Mouse (Mus musculus) gastrocnemius, postnatal 14 days (tissue): ENCODE measurements around the gene Calcoco1. TPM values are rescaled to one million over a fixed set of nuclear protein-coding genes. Genes with fewer than 3 reads are reported as not detected.

ENCODE experiments used
- DNase-seq: peaks from one replicate; pipeline ENCODE4 v3.0.0; 2021; ENCODE audit warnings: mixed read lengths
- intact Hi-C: fragments of 180-260 bp; cut with DNase I; formaldehyde crosslinking; loops from one replicate; pipeline ENCODE4 v1.15.1; 2025; ENCODE audit warnings: low total_unique reads
- total RNA-seq, 2 experiments: library from RNA; stranded (reverse); gene quantifications; 2 replicates each; pipeline ENCODE4 v1.2.3; 2021

Gene Calcoco1
- total RNA-seq, 2 experiments from 2014 or later: 44.1 to 56.5 TPM

GRCm38 (mm10) chr15:102742589-102742988, 20.6 kb upstream of the Calcoco1 start:
- intact Hi-C loops: no loop called here

GRCm38 (mm10) chr15:102739520-102740297, 17.7 kb upstream of the Calcoco1 start:
- peak; percentile 64 for DNase-seq
- intact Hi-C loops: loop anchor here (2.0 kb wide), 1 partner anchor 41 kb away; no protein-coding TSS in a partner anchor

More at GRCm38 (mm10) chr15:102742589-102742988, 20.6 kb upstream of the Calcoco1 start:
- DNase-seq: peak; percentile 91

GRCm38 (mm10) chr15:102738434-102738833, 16.5 kb upstream of the Calcoco1 start:
- intact Hi-C loops: loop anchor here (2.0 kb wide), 1 partner anchor 40 kb away; no protein-coding TSS in a partner anchor
- DNase-seq: no peak

- DNase-seq: no peak
Observed at GRCm38 (mm10) chr15:102737092-102737491, 15.1 kb upstream of the Calcoco1 start.

GRCm38 (mm10) chr15:102736127-102736944, 14.4 kb upstream of the Calcoco1 start:
- no peak for DNase-seq
- intact Hi-C loops: no loop called here

More at GRCm38 (mm10) chr15:102737092-102737491, 15.1 kb upstream of the Calcoco1 start:
- intact Hi-C loops: no loop called here

- intact Hi-C loops: no loop called here
Observed at GRCm38 (mm10) chr15:102735031-102735430, 13.1 kb upstream of the Calcoco1 start.

GRCm38 (mm10) chr15:102733759-102734531, 12.0 kb upstream of the Calcoco1 start:
- no peak for DNase-seq
- intact Hi-C loops: no loop called here

More at GRCm38 (mm10) chr15:102735031-102735430, 13.1 kb upstream of the Calcoco1 start:
- no peak for DNase-seq

- peak; percentile 65 for DNase-seq
- intact Hi-C loops: no loop called here
Observed at GRCm38 (mm10) chr15:102733233-102733632, 11.3 kb upstream of the Calcoco1 start.

GRCm38 (mm10) chr15:102732406-102732805, 10.4 kb upstream of the Calcoco1 start:
- DNase-seq: no peak
- intact Hi-C loops: no loop called here

- DNase-seq: no peak
- intact Hi-C loops: no loop called here
Observed at GRCm38 (mm10) chr15:102727951-102728350, 6.0 kb upstream of the Calcoco1 start.

GRCm38 (mm10) chr15:102723358-102724135, 1.6 kb upstream of the Calcoco1 start:
- intact Hi-C loops: no loop called here
- DNase-seq: no peak

- intact Hi-C loops: no loop called here
- DNase-seq: no peak
Observed at GRCm38 (mm10) chr15:102722500-102722931, 538 bp upstream of the Calcoco1 start.

GRCm38 (mm10) chr15:102721016-102721898, 721 bp downstream of the Calcoco1 start:
- intact Hi-C loops: no loop called here
- no peak for DNase-seq

GRCm38 (mm10) chr15:102716132-102716531, 5.8 kb downstream of the Calcoco1 start:
- intact Hi-C loops: no loop called here

GRCm38 (mm10) chr15:102707736-102708269, 14.2 kb downstream of the Calcoco1 start:
- intact Hi-C loops: no loop called here

More at GRCm38 (mm10) chr15:102716132-102716531, 5.8 kb downstream of the Calcoco1 start:
- peak; percentile 66 for DNase-seq

GRCm38 (mm10) chr15:102705923-102706503, 16.0 kb downstream of the Calcoco1 start:
- no peak for DNase-seq
- intact Hi-C loops: no loop called here

More at GRCm38 (mm10) chr15:102707736-102708269, 14.2 kb downstream of the Calcoco1 start:
- DNase-seq: no peak
